Mouse (Mus musculus) retina, postnatal 1 day (tissue): ENCODE data around the gene Sap25.
"Not testable (repeated sequence)": the region's sequence is repeated elsewhere in the genome, so short reads cannot be mapped to it uniquely, and the experiment has no call there.

Experiments used
- DNase-seq: peaks from one replicate; pipeline ENCODE4 v3.0.0-alpha.2; 2012

Sap25 gene

GRCm38 (mm10) chr5:137641054-137641453 is at the start of gene Sap25:
TSS of gene Sap25 (plus strand) at chr5:137641334.
- no peak for DNase-seq

GRCm38 (mm10) chr5:137595921-137596320 is 45.2 kb upstream of the Sap25 start:
- DNase-seq = peak; percentile 44

GRCm38 (mm10) chr5:137596601-137597261 is 44.4 kb upstream of the Sap25 start:
- DNase-seq = peak; percentile 16

GRCm38 (mm10) chr5:137597625-137598024 is 43.5 kb upstream of the Sap25 start:
- DNase-seq = no peak

GRCm38 (mm10) chr5:137598100-137598826 is 42.9 kb upstream of the Sap25 start:
- DNase-seq = no peak

GRCm38 (mm10) chr5:137599600-137599999 is 41.5 kb upstream of the Sap25 start:
- DNase-seq = no peak

- DNase-seq = no peak
Measured at GRCm38 (mm10) chr5:137600281-137600618, 40.9 kb upstream of the Sap25 start.

GRCm38 (mm10) chr5:137600619-137601364 is 40.3 kb upstream of the Sap25 start, which contains the start of gene Mospd3:
TSS of gene Mospd3 (minus strand) at chr5:137601058.
- peak; percentile 99 for DNase-seq

- no peak for DNase-seq
Measured at GRCm38 (mm10) chr5:137601365-137601729, 39.8 kb upstream of the Sap25 start.

- DNase-seq = no peak
Measured at GRCm38 (mm10) chr5:137607860-137608653, 33.1 kb upstream of the Sap25 start.

- DNase-seq = no peak
Measured at GRCm38 (mm10) chr5:137608654-137609190, 32.4 kb upstream of the Sap25 start.

GRCm38 (mm10) chr5:137609292-137609691 is 31.8 kb upstream of the Sap25 start:
- no peak for DNase-seq

- DNase-seq = no peak
Measured at GRCm38 (mm10) chr5:137610056-137610455, 31.1 kb upstream of the Sap25 start.

GRCm38 (mm10) chr5:137610548-137611244 is 30.4 kb upstream of the Sap25 start:
- DNase-seq = peak; percentile 58

GRCm38 (mm10) chr5:137611245-137611602 is 29.9 kb upstream of the Sap25 start:
- peak; percentile 68 for DNase-seq

GRCm38 (mm10) chr5:137613076-137613475 is 28.1 kb upstream of the Sap25 start:
- no peak for DNase-seq

GRCm38 (mm10) chr5:137613550-137613949 is 27.6 kb upstream of the Sap25 start, which contains the start of gene Pcolce:
TSS of gene Pcolce (minus strand) at chr5:137613784.
- DNase-seq = no peak

GRCm38 (mm10) chr5:137614921-137615320 is 26.2 kb upstream of the Sap25 start:
- not testable (repeated sequence) for DNase-seq

GRCm38 (mm10) chr5:137615347-137615746 is 25.8 kb upstream of the Sap25 start:
- DNase-seq = no peak

GRCm38 (mm10) chr5:137623937-137624530 is 17.1 kb upstream of the Sap25 start:
- DNase-seq = no peak

- no peak for DNase-seq
Measured at GRCm38 (mm10) chr5:137627991-137628390, 13.1 kb upstream of the Sap25 start.
